Mouse (Mus musculus) hindbrain, embryonic 13.5 days (tissue): Measurements from ENCODE around the gene Ciao2a. TPM values are rescaled to one million over a fixed set of nuclear protein-coding genes. Genes with fewer than 3 reads are reported as not detected.

Source experiments
- ATAC-seq: fragments of 200-750 bp; cut with Nextera tagmentation; 2 replicates; pipeline ENCODE4 v1.8.0; 2017; ENCODE audit warnings: moderate TSS enrichment; ENCODE audit not compliant: low FRiP score
- H3K27ac ChIP-seq: fragments of 300-500 bp; sonication (generic); 2 replicates; pipeline ENCODE4 v1.5.1; 2015; ENCODE audit warnings: inconsistent platforms, mild to moderate bottlenecking, moderate library complexity
- H3K27me3 ChIP-seq: fragments of 300-500 bp; sonication (generic); 2 replicates; pipeline ENCODE4 v1.6.1; 2015; ENCODE audit warnings: mild to moderate bottlenecking, inconsistent platforms
- H3K36me3 ChIP-seq: fragments of 300-500 bp; sonication (generic); 2 replicates; pipeline ENCODE4 v1.6.1; 2015; ENCODE audit warnings: mild to moderate bottlenecking, inconsistent platforms
- H3K4me1 ChIP-seq: fragments of 300-500 bp; sonication (generic); replicated peaks from 2 replicates; pipeline ENCODE4 v1.6.1; 2015; ENCODE audit warnings: inconsistent platforms
- H3K4me2 ChIP-seq: fragments of 300-500 bp; sonication (generic); 2 replicates; pipeline ENCODE4 v1.6.1; 2015; ENCODE audit warnings: inconsistent platforms, mild to moderate bottlenecking, moderate library complexity
- H3K4me3 ChIP-seq: fragments of 300-500 bp; sonication (generic); 2 replicates; pipeline ENCODE4 v1.5.1; 2015; ENCODE audit warnings: mild to moderate bottlenecking, inconsistent platforms
- H3K9ac ChIP-seq: fragments of 300-500 bp; sonication (generic); 2 replicates; pipeline ENCODE4 v1.6.1; 2015; ENCODE audit warnings: mild to moderate bottlenecking, inconsistent platforms
- H3K9me3 ChIP-seq: fragments of 300-500 bp; sonication (generic); 2 replicates; pipeline ENCODE4 v1.6.1; 2016; ENCODE audit warnings: inconsistent platforms
- WGBS: fragments of 180-500 bp; shearing (Covaris S2); methylation state at CpG from one replicate; pipeline ENCODE4 v1.1.7; 2015; 5-methylcytosine and 5-hydroxymethylcytosine counted together
- polyA plus RNA-seq: library from polyadenylated mRNA; unstranded; fragments of >200 nt; fragmentation: Nextera tagmentation; extraction: Ambion mirVana; gene quantifications from 2 replicates; pipeline ENCODE4 v1.2.1, GENCODE M21; 2015

Gene Ciao2a
- polyA plus RNA-seq: 91.2 and 94.1 TPM in 2 replicates

DNA sequence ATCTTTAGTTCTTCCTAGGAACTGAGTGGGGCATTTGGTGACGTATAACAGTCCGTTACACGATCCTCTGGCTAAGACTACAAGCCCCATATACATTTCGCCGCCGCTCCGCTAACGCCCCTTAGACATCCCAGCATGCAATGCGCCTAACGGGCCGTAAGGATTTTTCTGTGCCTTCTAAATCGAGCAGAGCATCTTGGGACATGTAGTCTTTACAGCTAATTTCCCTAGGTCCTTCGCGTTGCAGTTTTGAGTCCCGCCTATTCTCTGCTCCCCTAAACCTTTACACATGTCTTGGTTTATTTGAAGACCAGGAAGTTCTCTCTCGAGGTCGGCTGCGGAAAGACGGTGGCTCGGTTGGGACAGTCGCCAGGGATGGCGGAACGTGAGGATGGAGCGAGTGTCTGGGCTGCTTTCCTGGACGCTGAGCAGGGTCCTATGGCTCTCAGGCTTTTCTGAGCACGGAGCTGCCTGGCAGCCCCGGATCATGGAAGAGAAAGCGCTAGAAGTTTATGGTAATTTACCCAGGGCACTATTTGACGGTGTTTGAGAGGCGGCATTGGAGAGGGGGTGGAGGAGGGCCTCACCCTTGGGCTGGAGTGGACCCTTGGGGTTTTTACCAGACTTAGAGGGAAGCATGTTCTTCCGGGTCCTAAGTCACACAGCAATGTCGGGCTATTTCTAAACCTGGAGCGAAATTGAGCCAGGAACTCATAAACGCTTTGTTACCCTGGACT, at the start of gene Ciao2a, which contains the start of gene Snx1:
Gene Ciao2a (plus strand): TSS at position 156 of the 737 bp plus-strand sequence.
Gene Snx1 (minus strand): TSS at position 132 of the 737 bp plus-strand sequence.
- H3K9me3 ChIP-seq: no peaks in the 10 kb centered on the region
- H3K9ac ChIP-seq: peak within 1 kb of the TSS; percentile 76
- peak; percentile 76 for ATAC-seq
- H3K4me2 ChIP-seq: peak within 1 kb of the TSS; percentile 72
- H3K4me3 ChIP-seq: peak within 1 kb of the TSS; percentile 62
- H3K36me3 ChIP-seq: 0 out of 2 replicates have a peak, but pooled peaks cover 2% of the 10 kb centered on the region
- H3K27ac ChIP-seq: peak within 1 kb of the TSS; percentile 95
- peaks cover 42% of the 10 kb centered on the region for H3K4me1 ChIP-seq
- H3K27me3 ChIP-seq: no peaks in the 10 kb centered on the region
- 2% methylated on average over 34 of the region's 34 CpGs for WGBS

- no peaks in the 10 kb centered on the region for H3K36me3 ChIP-seq
- WGBS: 71% methylated on average over 3 of the region's 3 CpGs
Observed at GRCm38 (mm10) chr9:66078072-66078471, 48.3 kb upstream of the Ciao2a start.

DNA sequence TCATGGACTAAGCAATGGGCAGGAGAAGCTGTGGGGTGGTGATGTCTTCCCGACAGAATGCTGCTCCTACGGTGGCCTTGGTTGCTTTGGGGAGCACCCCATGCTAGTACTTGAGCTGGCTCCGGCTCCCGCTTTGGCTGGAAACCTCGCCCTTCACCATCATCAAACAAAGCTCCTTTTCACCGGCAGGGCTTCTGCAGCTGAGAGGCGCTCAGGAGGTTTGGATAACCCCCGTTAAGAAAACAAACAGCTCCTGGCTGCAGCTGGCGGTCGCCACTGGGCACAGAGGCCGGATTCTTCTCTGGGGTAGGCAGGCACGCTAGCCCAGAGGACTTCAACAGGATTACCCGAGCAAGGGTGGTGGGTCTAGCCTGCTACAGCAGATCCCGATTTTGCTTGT, 47.9 kb upstream of the Ciao2a start:
- no peak overlapping the region; the same call in 1 of the 2 replicates for H3K27ac ChIP-seq
- 15% methylated on average over 14 of the region's 14 CpGs for whole genome bisulfite sequencing
- peaks cover 7% of the 10 kb centered on the region for H3K4me1 ChIP-seq
- H3K9me3 ChIP-seq: no peaks in the 10 kb centered on the region
- H3K4me3 ChIP-seq: no peak overlapping the region
- no peak for ATAC-seq
- H3K4me2 ChIP-seq: peak overlapping the region; percentile 30; the same call in 1 of the 2 replicates
- H3K9ac ChIP-seq: peak overlapping the region; percentile 29; the same call in 1 of the 2 replicates
- 0 out of 2 replicates have a peak, but pooled peaks cover 5% of the 10 kb centered on the region for H3K27me3 ChIP-seq
- no peaks in the 10 kb centered on the region for H3K36me3 ChIP-seq

More at GRCm38 (mm10) chr9:66078072-66078471, 48.3 kb upstream of the Ciao2a start:
- H3K9ac ChIP-seq: peak overlapping the region; percentile 29; the same call in 1 of the 2 replicates
- no peaks in the 10 kb centered on the region for H3K9me3 ChIP-seq
- peaks cover 7% of the 10 kb centered on the region for H3K4me1 ChIP-seq
- no peak overlapping the region for H3K4me3 ChIP-seq
- peak overlapping the region; percentile 30; the same call in 1 of the 2 replicates for H3K4me2 ChIP-seq
- H3K27me3 ChIP-seq: 0 out of 2 replicates have a peak, but pooled peaks cover 5% of the 10 kb centered on the region
- H3K27ac ChIP-seq: no peak overlapping the region; the same call in 1 of the 2 replicates
- ATAC-seq: no peak

DNA sequence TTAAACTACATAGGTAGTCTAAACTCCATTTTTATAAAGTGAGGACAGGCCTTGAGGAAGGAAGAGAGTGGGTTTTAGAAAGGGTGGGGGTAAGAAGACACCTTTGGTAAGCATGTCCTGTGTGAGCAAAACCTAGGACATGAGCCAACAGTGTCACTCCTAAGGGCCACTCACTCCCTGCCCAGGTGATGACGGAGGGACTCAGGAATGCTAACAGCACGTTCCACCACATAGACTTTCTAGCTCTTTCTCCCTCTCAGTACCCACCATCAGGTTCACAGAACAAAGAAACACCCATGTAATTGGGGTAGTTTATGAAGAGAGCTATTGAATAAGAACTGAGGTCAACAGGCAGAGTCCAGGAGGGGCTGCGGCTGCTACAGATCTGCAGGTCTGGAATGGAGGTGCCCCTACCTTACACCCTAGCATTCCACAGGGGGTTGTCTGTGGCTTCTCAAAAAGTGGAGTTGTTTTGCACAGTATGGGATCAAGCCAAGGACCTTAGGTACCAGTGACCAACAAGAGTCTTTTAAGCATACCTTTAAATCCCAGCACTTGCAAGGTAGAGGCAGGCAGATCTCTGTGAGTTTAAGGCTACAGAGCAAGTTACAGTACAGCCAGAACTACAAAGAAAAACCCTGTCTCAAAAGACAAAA, 45.5 kb upstream of the Ciao2a start:
- H3K27ac ChIP-seq: no peak overlapping the region
- H3K4me3 ChIP-seq: no peak overlapping the region
- no peak overlapping the region for H3K9ac ChIP-seq
- no peak for ATAC-seq
- WGBS: 77% methylated on average over 3 of the region's 3 CpGs
- peaks cover 7% of the 10 kb centered on the region for H3K4me1 ChIP-seq
- H3K4me2 ChIP-seq: no peak overlapping the region
- H3K9me3 ChIP-seq: no peaks in the 10 kb centered on the region
- 0 out of 2 replicates have a peak, but pooled peaks cover under 1% of the 10 kb centered on the region for H3K36me3 ChIP-seq
- H3K27me3 ChIP-seq: 0 out of 2 replicates have a peak, but pooled peaks cover 3% of the 10 kb centered on the region

DNA sequence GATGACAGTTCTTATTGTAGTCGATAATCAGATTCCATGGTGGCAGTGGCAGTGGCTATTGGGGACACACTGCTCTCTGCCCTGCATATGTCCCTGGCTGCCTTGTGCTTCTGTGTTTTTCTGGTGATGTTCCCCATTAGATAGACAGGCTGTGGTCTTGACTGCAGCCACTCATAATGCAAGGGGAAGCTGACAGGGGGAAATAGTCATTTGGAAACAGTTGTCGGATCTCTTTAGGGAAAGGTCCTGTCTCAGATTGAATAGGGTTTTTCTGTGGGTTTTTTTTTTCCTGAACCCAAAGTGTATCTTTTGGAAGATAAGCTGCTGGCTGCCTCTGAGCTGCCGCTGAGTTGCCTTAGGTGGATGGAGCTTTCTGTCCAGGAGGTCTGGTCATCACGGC, 44.4 kb upstream of the Ciao2a start:
- Histone ChIP-seq H3K9ac (no peak overlapping the region), H3K9me3 (no peaks in the 10 kb centered on the region), H3K36me3 (peaks cover 11% of the 10 kb centered on the region), H3K4me2 (no peak overlapping the region), H3K4me3 (no peak overlapping the region), H3K27ac (no peak overlapping the region), H3K27me3 (0 out of 2 replicates have a peak, but pooled peaks cover 3% of the 10 kb centered on the region), H3K4me1 (peaks cover 7% of the 10 kb centered on the region)
- ATAC-seq: no peak
- 85% methylated on average over 4 of the region's 4 CpGs for WGBS

DNA sequence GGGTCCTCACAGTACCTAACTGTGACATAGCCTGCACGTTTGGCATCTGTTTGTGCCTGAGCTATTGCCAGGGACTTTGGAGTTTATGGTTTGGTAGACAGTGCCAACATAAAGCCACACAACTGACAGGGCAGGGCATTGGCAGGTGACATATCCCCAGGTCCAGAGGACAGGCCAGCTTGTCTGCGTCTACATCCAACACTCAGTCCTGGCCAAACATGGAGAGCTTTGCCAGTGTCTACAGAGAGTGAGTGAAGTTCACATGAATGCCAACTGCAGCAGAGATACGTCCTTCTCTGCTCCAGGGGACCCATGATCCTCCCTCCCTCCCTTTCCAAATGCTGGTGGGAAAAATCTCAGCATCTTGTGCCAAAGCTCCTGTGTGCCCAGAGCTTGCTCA, 42.2 kb upstream of the Ciao2a start:
- no peak for ATAC-seq
- peaks cover 32% of the 10 kb centered on the region for H3K36me3 ChIP-seq
- H3K4me2 ChIP-seq: no peak overlapping the region
- H3K27ac ChIP-seq: no peak overlapping the region
- no peaks in the 10 kb centered on the region for H3K27me3 ChIP-seq
- no peak overlapping the region for H3K9ac ChIP-seq
- H3K4me1 ChIP-seq: no peaks in the 10 kb centered on the region
- 87% methylated on average over 3 of the region's 3 CpGs for WGBS
- no peak overlapping the region for H3K4me3 ChIP-seq
- H3K9me3 ChIP-seq: no peaks in the 10 kb centered on the region

- Histone ChIP-seq H3K4me3 (no peak overlapping the region), H3K4me1 (no peaks in the 10 kb centered on the region), H3K36me3 (peaks cover 60% of the 10 kb centered on the region), H3K9ac (no peak overlapping the region), H3K27ac (no peak overlapping the region), H3K9me3 (no peaks in the 10 kb centered on the region), H3K27me3 (no peaks in the 10 kb centered on the region), H3K4me2 (no peak overlapping the region)
- WGBS: 96% methylated on average over 7 of the region's 7 CpGs
- ATAC-seq: no peak
Observed at GRCm38 (mm10) chr9:66087062-66087461, 39.3 kb upstream of the Ciao2a start.

GRCm38 (mm10) chr9:66088411-66088810, 38.0 kb upstream of the Ciao2a start:
- Histone ChIP-seq H3K9me3 (no peaks in the 10 kb centered on the region), H3K4me2 (no peak overlapping the region), H3K4me3 (no peak overlapping the region), H3K27me3 (no peaks in the 10 kb centered on the region), H3K27ac (no peak overlapping the region), H3K9ac (no peak overlapping the region), H3K36me3 (peaks cover 73% of the 10 kb centered on the region), H3K4me1 (no peaks in the 10 kb centered on the region)
- ATAC-seq: no peak
- 48% methylated on average over 4 of the region's 4 CpGs for WGBS

DNA sequence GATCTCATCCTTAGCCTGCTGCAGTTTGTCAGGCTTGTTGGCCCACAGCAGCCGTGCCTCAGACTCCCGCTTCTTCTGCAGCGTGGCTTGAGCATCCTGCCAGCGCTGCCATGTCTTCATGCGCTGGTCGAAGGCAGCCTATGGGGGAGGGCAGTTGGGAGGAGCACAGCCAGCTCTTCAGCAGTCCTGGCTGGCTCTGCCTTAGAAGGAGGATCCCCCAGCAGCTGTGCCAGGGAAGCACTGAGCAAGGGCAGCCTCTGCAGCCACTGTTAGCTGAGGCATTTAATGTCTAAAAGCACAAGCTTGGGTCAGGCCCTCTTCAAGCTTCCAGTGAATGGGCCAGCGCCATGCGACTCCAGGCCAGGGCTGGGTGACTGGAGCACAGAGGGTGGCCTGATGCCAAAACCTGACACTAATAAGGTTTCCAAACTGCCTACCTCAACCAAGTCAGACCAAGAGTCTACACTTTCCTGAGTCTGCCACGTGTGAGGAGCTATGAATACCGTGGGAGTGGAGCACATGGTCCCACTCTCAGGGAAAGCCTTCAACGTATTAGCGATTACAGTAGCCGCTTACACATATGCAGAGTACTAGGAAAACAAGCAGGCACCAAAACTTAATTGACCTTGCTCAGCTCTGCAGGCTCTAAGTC, 35.7 kb upstream of the Ciao2a start:
- ATAC-seq: no peak

GRCm38 (mm10) chr9:66091327-66092231, 34.8 kb upstream of the Ciao2a start:
- no peak for ATAC-seq

More for the DNA sequence above, 35.7 kb upstream of the Ciao2a start:
- Histone ChIP-seq H3K4me3 (no peak overlapping the region), H3K27ac (no peak overlapping the region), H3K9ac (no peak overlapping the region), H3K4me2 (no peak overlapping the region), H3K4me1 (no peaks in the 10 kb centered on the region), H3K27me3 (no peaks in the 10 kb centered on the region), H3K9me3 (no peaks in the 10 kb centered on the region), H3K36me3 (peaks cover 96% of the 10 kb centered on the region)
- WGBS: 89% methylated on average over 13 of the region's 13 CpGs

DNA sequence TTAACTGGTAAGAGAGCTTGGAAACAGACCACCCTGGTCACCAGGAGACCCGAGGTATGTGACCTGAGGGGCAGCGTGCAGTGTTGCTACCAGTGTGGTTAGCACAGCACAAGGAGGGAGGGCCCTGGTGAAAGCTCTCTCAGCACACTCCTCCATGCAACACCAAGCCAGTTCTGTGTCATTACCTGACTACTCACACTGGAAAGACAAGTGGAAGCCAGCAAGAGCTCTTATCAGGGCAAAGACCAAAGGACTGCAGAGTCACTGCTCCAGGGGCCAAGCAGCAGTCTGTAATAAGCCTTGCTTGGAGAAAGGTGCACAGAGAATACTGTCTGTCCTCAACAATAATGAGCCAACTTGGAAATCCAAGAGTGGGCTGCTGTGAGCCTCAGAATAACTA, 33.7 kb upstream of the Ciao2a start:
- ATAC-seq: no peak
- Histone ChIP-seq H3K4me3 (no peak overlapping the region), H3K9me3 (no peaks in the 10 kb centered on the region), H3K36me3 (peaks cover 98% of the 10 kb centered on the region), H3K27ac (0 out of 2 replicates have a peak overlapping the region, but pooled peaks have one; percentile 13), H3K9ac (no peak overlapping the region), H3K4me1 (no peaks in the 10 kb centered on the region), H3K4me2 (no peak overlapping the region), H3K27me3 (no peaks in the 10 kb centered on the region)
- WGBS: 86% methylated on average over 2 of the region's 2 CpGs

More at GRCm38 (mm10) chr9:66091327-66092231, 34.8 kb upstream of the Ciao2a start:
- H3K9me3 ChIP-seq: no peaks in the 10 kb centered on the region
- H3K27ac ChIP-seq: 0 out of 2 replicates have a peak overlapping the region, but pooled peaks have one; percentile 13
- no peaks in the 10 kb centered on the region for H3K27me3 ChIP-seq
- H3K4me2 ChIP-seq: no peak overlapping the region
- no peaks in the 10 kb centered on the region for H3K4me1 ChIP-seq
- no peak overlapping the region for H3K9ac ChIP-seq
- no peak overlapping the region for H3K4me3 ChIP-seq
- H3K36me3 ChIP-seq: peaks cover 98% of the 10 kb centered on the region
- WGBS: 85% methylated on average over 6 of the region's 6 CpGs
